Mouse (Mus musculus) midbrain, postnatal 0 days (tissue): ENCODE results near the gene Btc. TPM values are rescaled to one million over a fixed set of nuclear protein-coding genes. Genes with fewer than 3 reads are reported as not detected.

ENCODE experiments used
- ATAC-seq: fragments of 200-750 bp; cut with Nextera tagmentation; 2 replicates; pipeline ENCODE4 v1.8.0; 2017; ENCODE audit warnings: moderate number of reproducible peaks, mild to moderate bottlenecking, moderate TSS enrichment, moderate library complexity; ENCODE audit not compliant: low FRiP score
- DNase-seq: peaks from one replicate; pipeline ENCODE4 v3.0.0-alpha.2; 2015; ENCODE audit warnings: low spot score
- H3K27ac ChIP-seq: fragments of 300-500 bp; sonication (generic); 2 replicates; pipeline ENCODE4 v1.5.1; 2014; ENCODE audit warnings: low read depth, mild to moderate bottlenecking, low read length, mixed read lengths
- H3K27me3 ChIP-seq: fragments of 300-500 bp; sonication (generic); 2 replicates; pipeline ENCODE4 v1.6.1; 2014; ENCODE audit warnings: low read length, control low read depth, mixed read lengths; ENCODE audit not compliant: insufficient read depth
- H3K36me3 ChIP-seq: fragments of 300-500 bp; sonication (generic); 2 replicates; pipeline ENCODE4 v1.6.1; 2014; ENCODE audit warnings: low read length, control low read depth, mixed read lengths; ENCODE audit not compliant: insufficient read depth
- H3K4me1 ChIP-seq: fragments of 300-500 bp; sonication (generic); 2 replicates; pipeline ENCODE4 v1.6.1; 2014; ENCODE audit warnings: mild to moderate bottlenecking, control low read depth, antibody characterized with exemption, low read length, mixed read lengths; ENCODE audit not compliant: insufficient read depth
- H3K4me2 ChIP-seq: fragments of 300-500 bp; sonication (generic); 2 replicates; pipeline ENCODE4 v1.6.1; 2014; ENCODE audit warnings: low read depth, mild to moderate bottlenecking, low read length, mixed read lengths; ENCODE audit not compliant: poor library complexity, severe bottlenecking
- H3K4me3 ChIP-seq: fragments of 300-500 bp; sonication (generic); 2 replicates; pipeline ENCODE4 v1.5.1; 2014; ENCODE audit warnings: low read depth, mild to moderate bottlenecking, low read length, moderate library complexity
- H3K9ac ChIP-seq: fragments of 300-500 bp; sonication (generic); replicated peaks from 2 replicates; pipeline ENCODE4 v1.6.1; 2014; ENCODE audit warnings: mild to moderate bottlenecking, low read length, moderate library complexity, mixed read lengths; ENCODE audit not compliant: poor library complexity, severe bottlenecking
- H3K9me3 ChIP-seq: fragments of 300-500 bp; sonication (generic); 2 replicates; pipeline ENCODE4 v1.6.1; 2016; ENCODE audit warnings: low read length, control low read depth
- CTCF ChIP-seq: IDR thresholded peaks from 2 replicates; pipeline ENCODE4 v1.5.1; 2016; ENCODE audit warnings: antibody characterized with exemption, mild to moderate bottlenecking
- WGBS: fragments of 180-500 bp; shearing (Covaris S2); extraction: QIAGEN DNeasy Blood & Tissue Kit; methylation state at CpG from one replicate; pipeline ENCODE4 v1.1.7; 2014; 5-methylcytosine and 5-hydroxymethylcytosine counted together
- polyA plus RNA-seq: library from polyadenylated mRNA; unstranded; fragments of >200 nt; fragmentation: Nextera tagmentation; extraction: Ambion mirVana; gene quantifications from 2 replicates; pipeline ENCODE4 v1.2.1, GENCODE M21; 2015
- total RNA-seq: library from RNA; depleted of rRNA; stranded (reverse); fragments of >200 nt; gene quantifications from 2 replicates; pipeline ENCODE4 v1.2.3, GENCODE M21; 2014

The Btc gene
- total and polyA plus RNA-seq, 2 experiments from 2014 or later = 0.09 to 0.49 TPM

- no peaks in the 10 kb centered on the region for H3K4me1 ChIP-seq
- no peaks in the 10 kb centered on the region for H3K9me3 ChIP-seq
- ATAC-seq (no peak), DNase-seq (peak; percentile 14)
- TF ChIP-seq CTCF = no peak
- no peak overlapping the region for H3K27ac ChIP-seq
- no peak overlapping the region for H3K4me2 ChIP-seq
- 74% methylated on average over 8 of the region's 8 CpGs for WGBS
- H3K9ac ChIP-seq = no peak overlapping the region
- H3K27me3 ChIP-seq = no peaks in the 10 kb centered on the region
- H3K4me3 ChIP-seq = no peak overlapping the region
- no peaks in the 10 kb centered on the region for H3K36me3 ChIP-seq
These were observed 11.0 kb upstream of the Btc start for GRCm38 (mm10) chr5:91413814-91414213.

- Histone ChIP-seq H3K9me3 (no peaks in the 10 kb centered on the region), H3K27me3 (no peaks in the 10 kb centered on the region), H3K9ac (no peak overlapping the region), H3K36me3 (no peaks in the 10 kb centered on the region), H3K4me2 (no peak overlapping the region), H3K4me1 (0 out of 2 replicates have a peak, but pooled peaks cover 4% of the 10 kb centered on the region), H3K27ac (no peak overlapping the region), H3K4me3 (no peak overlapping the region)
- ATAC-seq = no peak
- TF ChIP-seq CTCF = no peak
- DNase-seq = no peak
- 88% methylated on average over 5 of the region's 5 CpGs for WGBS
These were observed 1.5 kb upstream of the Btc start for GRCm38 (mm10) chr5:91404263-91404662.

GRCm38 (mm10) chr5:91403281-91403680, 487 bp upstream of the Btc start:
- no peak overlapping the region for H3K4me2 ChIP-seq
- WGBS = 83% methylated on average over 4 of the region's 4 CpGs
- TF ChIP-seq CTCF = no peak
- H3K27me3 ChIP-seq = no peaks in the 10 kb centered on the region
- no peak overlapping the region for H3K27ac ChIP-seq
- no peak overlapping the region for H3K4me3 ChIP-seq
- DNase-seq (no peak), ATAC-seq (no peak)
- no peak overlapping the region for H3K9ac ChIP-seq
- H3K9me3 ChIP-seq = no peaks in the 10 kb centered on the region
- H3K36me3 ChIP-seq = no peaks in the 10 kb centered on the region
- 0 out of 2 replicates have a peak, but pooled peaks cover 4% of the 10 kb centered on the region for H3K4me1 ChIP-seq

GRCm38 (mm10) chr5:91400493-91401096, 2.2 kb downstream of the Btc start:
- Histone ChIP-seq H3K9me3 (no peaks in the 10 kb centered on the region), H3K36me3 (no peaks in the 10 kb centered on the region), H3K4me3 (no peak overlapping the region), H3K9ac (no peak overlapping the region), H3K27me3 (no peaks in the 10 kb centered on the region), H3K27ac (no peak overlapping the region), H3K4me2 (no peak overlapping the region), H3K4me1 (0 out of 2 replicates have a peak, but pooled peaks cover 4% of the 10 kb centered on the region)
- ATAC-seq (no peak), DNase-seq (no peak)
- no peak for TF ChIP-seq CTCF
- WGBS = 44% methylated on average over 2 of the region's 2 CpGs

- no peak for TF ChIP-seq CTCF
- Histone ChIP-seq H3K9me3 (no peaks in the 10 kb centered on the region), H3K9ac (no peak overlapping the region), H3K36me3 (no peaks in the 10 kb centered on the region), H3K4me3 (no peak overlapping the region), H3K27ac (no peak overlapping the region), H3K4me1 (no peaks in the 10 kb centered on the region), H3K4me2 (no peak overlapping the region), H3K27me3 (no peaks in the 10 kb centered on the region)
- 38% methylated on average over 2 of the region's 2 CpGs for WGBS
- no peak for ATAC-seq
- no peak for DNase-seq
These were observed 27.3 kb downstream of the Btc start for GRCm38 (mm10) chr5:91375467-91375866.

- Histone ChIP-seq H3K4me1 (0 out of 2 replicates have a peak, but pooled peaks cover 4% of the 10 kb centered on the region), H3K9me3 (no peaks in the 10 kb centered on the region), H3K4me3 (no peak overlapping the region), H3K27me3 (no peaks in the 10 kb centered on the region), H3K4me2 (no peak overlapping the region), H3K27ac (no peak overlapping the region), H3K9ac (no peak overlapping the region), H3K36me3 (no peaks in the 10 kb centered on the region)
- 88% methylated on average over 13 of the region's 13 CpGs for WGBS
- ATAC-seq = no peak
- no peak for DNase-seq
- no peak for TF ChIP-seq CTCF
These were observed 34.7 kb downstream of the Btc start for GRCm38 (mm10) chr5:91368061-91368565.
